Mouse (Mus musculus): ENCODE data around the gene Spats2l. TPM values are rescaled to one million over a fixed set of nuclear protein-coding genes. Genes with fewer than 3 reads are reported as not detected.

Spats2l gene
- polyA plus RNA-seq, 1 experiment from 2014 or later, result 67.7 TPM

DNA sequence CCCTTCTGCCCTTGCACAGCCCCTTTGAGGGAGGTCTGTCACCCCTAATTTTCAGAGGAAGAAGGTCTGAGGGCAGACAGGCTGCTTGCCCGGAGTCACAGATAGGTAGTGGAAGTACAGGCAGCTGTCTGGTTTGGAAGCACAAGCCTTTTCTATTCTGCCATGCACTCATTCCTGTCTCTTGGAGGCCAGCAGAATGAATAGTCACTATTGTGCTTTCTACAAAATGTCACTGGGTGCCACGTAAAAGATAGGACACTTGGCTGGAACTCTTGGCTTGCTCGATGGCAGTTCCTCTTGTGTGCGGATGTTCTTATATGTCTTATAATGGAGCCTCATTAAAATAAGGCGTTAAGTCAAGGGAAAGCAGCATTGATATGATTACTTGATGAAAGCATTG is 15.9 kb downstream of the Spats2l start:
- Histone ChIP-seq H3K4me2 (no peak overlapping the region), H3K9me3 (no peaks in the 10 kb centered on the region), H3K4me1 (replicated peaks) (no peaks in the 10 kb centered on the region), H3K36me3 (no peaks in the 10 kb centered on the region), H3K9ac (no peak overlapping the region), H3K27ac (no peak overlapping the region), H3K27me3 (no peaks in the 10 kb centered on the region), H3K4me3 (no peak overlapping the region)
- 63% methylated on average over 5 of the region's 5 CpGs for WGBS
- no peak for ATAC-seq (ENCODE audit: low FRiP score)

DNA sequence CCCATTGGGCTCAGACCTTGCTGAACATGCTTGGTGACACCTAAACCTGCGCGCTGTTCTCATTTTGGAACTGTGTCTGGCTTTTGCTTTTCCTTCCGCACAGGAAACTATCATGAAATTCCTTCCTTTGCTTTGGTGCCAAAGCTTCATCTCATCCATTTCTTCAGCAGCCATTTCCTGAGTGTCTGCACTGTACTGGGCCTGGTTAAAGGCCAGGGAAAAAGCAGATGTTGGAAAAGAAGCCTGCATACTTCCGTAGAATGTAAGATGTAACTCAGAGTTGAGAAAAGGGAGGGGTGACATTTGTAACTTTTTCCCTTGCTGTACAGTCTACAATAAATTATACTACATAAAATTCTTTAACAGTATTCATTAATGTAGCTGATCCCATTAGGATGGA is 18.2 kb downstream of the Spats2l start:
- 96% methylated on average over 4 of the region's 4 CpGs for WGBS
- no peaks in the 10 kb centered on the region for H3K9me3 ChIP-seq
- no peaks in the 10 kb centered on the region for H3K36me3 ChIP-seq
- no peak overlapping the region for H3K9ac ChIP-seq
- no peak overlapping the region for H3K4me3 ChIP-seq
- H3K4me1 ChIP-seq (replicated peaks), result no peaks in the 10 kb centered on the region
- ATAC-seq (ENCODE audit: low FRiP score), result no peak
- no peak overlapping the region for H3K4me2 ChIP-seq
- H3K27ac ChIP-seq, result no peak overlapping the region
- no peaks in the 10 kb centered on the region for H3K27me3 ChIP-seq

DNA sequence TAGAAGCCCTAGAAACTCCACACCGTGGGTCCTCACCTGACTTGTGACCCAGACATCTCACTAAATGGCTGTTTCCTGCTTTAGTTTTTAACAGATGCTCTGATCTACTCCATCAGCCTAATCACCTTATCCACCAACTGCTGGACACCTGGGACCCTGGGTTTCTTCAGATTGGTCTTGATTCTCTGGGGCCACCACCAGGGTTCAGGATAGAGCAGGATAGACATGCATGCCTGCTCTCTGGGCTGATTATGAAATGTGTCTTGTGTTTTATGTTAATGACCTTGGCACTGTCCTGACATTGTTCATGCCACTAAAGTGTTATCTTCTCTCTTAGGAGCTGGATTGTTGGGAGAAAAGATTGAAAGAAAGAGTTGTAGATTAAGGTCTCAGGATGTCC is 21.9 kb downstream of the Spats2l start:
- no peak overlapping the region for H3K4me2 ChIP-seq
- no peak overlapping the region for H3K4me3 ChIP-seq
- H3K27me3 ChIP-seq, result no peaks in the 10 kb centered on the region
- H3K9ac ChIP-seq, result no peak overlapping the region
- no peaks in the 10 kb centered on the region for H3K4me1 ChIP-seq (replicated peaks)
- H3K27ac ChIP-seq, result no peak overlapping the region
- H3K36me3 ChIP-seq, result no peaks in the 10 kb centered on the region
- 83% methylated on average over 1 of the region's 1 CpGs for WGBS
- H3K9me3 ChIP-seq, result no peaks in the 10 kb centered on the region
- ATAC-seq (ENCODE audit: low FRiP score), result no peak

DNA sequence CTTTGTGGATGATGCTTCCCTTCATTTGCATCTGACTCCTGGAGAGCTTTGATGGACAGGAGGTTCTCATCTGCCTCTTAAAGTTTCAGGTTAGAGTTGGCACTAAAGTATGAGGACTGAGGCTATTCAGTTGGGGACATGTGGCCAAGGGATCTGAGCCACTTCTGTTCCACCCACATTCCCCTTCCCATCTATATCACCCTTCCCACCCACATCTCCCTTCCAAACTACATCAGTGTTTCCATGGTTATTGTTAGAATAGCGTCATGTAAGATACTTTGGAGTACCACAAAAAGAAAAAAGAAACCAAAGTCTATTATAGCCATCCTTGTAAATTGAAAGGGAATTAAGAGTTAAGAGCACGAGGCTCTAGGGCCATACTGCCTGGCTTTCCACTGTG is 25.4 kb downstream of the Spats2l start:
- WGBS, result 90% methylated on average over 2 of the region's 2 CpGs

DNA sequence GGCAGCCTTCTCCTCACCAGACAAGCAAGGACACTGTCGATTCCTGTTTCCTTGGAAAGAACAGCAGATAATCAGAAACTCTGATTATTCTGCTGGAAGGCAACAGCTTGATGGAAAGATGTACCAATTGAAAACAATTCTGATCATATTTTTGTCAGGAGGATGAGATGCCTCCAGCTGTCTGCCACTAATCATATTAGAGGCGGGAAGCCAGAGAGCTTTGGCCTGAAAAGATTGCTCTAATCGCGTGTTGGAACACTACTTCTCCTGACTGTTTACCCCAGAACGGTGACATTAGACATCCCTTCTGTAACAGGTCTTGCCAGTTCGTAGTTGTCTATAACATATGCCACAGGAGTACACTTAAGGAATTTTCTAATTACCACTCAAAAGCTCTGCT is 26.9 kb downstream of the Spats2l start:
- Histone ChIP-seq H3K9me3 (no peaks in the 10 kb centered on the region), H3K27me3 (no peaks in the 10 kb centered on the region), H3K9ac (no peak overlapping the region), H3K4me1 (replicated peaks) (peaks cover 9% of the 10 kb centered on the region), H3K27ac (no peak overlapping the region), H3K4me3 (no peak overlapping the region), H3K4me2 (no peak overlapping the region), H3K36me3 (no peaks in the 10 kb centered on the region)
- WGBS, result 82% methylated on average over 6 of the region's 6 CpGs
- no peak for ATAC-seq (ENCODE audit: low FRiP score)

More for the DNA sequence above, 25.4 kb downstream of the Spats2l start:
- H3K4me3 ChIP-seq, result no peak overlapping the region
- H3K36me3 ChIP-seq, result no peaks in the 10 kb centered on the region
- H3K4me1 ChIP-seq (replicated peaks), result 0 out of 2 replicates have a peak, but pooled peaks cover 2% of the 10 kb centered on the region
- H3K9me3 ChIP-seq, result no peaks in the 10 kb centered on the region
- no peak overlapping the region for H3K4me2 ChIP-seq
- H3K27ac ChIP-seq, result no peak overlapping the region
- no peak overlapping the region for H3K9ac ChIP-seq
- ATAC-seq (ENCODE audit: low FRiP score), result no peak
- no peaks in the 10 kb centered on the region for H3K27me3 ChIP-seq

DNA sequence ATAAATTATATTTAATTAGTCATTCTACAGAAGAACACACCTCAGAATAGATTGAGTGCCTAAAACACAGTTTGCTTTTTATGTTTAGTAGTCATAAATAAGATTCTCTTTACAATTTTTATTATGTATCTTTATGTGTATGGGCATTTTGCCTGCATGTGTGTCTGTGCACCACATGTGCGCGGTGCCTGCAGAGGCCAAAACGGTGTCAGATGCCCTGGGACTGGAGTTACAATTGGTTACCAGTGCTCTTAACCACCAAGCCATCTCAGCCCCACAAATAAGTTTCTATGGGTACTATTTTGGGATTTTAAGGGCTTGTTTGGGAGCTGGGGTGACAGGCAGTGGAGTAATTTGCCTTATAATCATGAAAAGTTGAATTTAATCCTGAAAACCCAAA is 32.2 kb downstream of the Spats2l start:
- H3K4me1 ChIP-seq (replicated peaks), result peaks cover 29% of the 10 kb centered on the region
- H3K9ac ChIP-seq, result no peak overlapping the region
- WGBS, result 80% methylated on average over 3 of the region's 3 CpGs
- H3K27me3 ChIP-seq, result no peaks in the 10 kb centered on the region
- H3K4me2 ChIP-seq, result no peak overlapping the region
- H3K4me3 ChIP-seq, result no peak overlapping the region
- no peak for ATAC-seq (ENCODE audit: low FRiP score)
- H3K36me3 ChIP-seq, result peaks cover 4% of the 10 kb centered on the region; the same call in 1 of the 2 replicates
- H3K9me3 ChIP-seq, result no peaks in the 10 kb centered on the region
- H3K27ac ChIP-seq, result 0 out of 2 replicates have a peak overlapping the region, but pooled peaks have one; percentile 8

DNA sequence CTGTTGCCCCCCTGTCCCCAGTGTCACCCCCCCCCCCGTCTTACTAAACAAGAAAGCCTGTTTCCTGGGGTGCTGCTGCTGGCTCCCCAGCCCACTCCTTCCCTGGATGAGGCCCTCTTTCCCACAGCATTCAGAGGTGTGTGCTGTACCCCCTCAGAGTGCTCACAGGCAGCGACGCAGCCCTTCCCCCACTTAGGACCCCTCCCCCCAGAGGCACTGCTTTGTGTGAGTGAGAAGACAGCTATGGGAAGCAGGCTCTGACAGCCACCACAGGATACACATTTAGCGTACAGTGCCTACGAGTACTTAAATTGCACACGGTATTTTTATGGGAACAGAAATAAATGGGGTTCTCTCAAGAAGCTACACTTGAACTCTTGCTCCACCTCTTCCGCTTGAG is 33.9 kb downstream of the Spats2l start:
- H3K4me3 ChIP-seq, result no peak overlapping the region
- H3K4me1 ChIP-seq (replicated peaks), result peaks cover 26% of the 10 kb centered on the region
- H3K9ac ChIP-seq, result no peak overlapping the region
- peaks cover 4% of the 10 kb centered on the region; the same call in 1 of the 2 replicates for H3K36me3 ChIP-seq
- H3K9me3 ChIP-seq, result no peaks in the 10 kb centered on the region
- no peaks in the 10 kb centered on the region for H3K27me3 ChIP-seq
- WGBS, result 45% methylated on average over 7 of the region's 7 CpGs
- peak; percentile 37; the same call in 1 of the 2 replicates for ATAC-seq (ENCODE audit: low FRiP score)
- no peak overlapping the region for H3K4me2 ChIP-seq
- no peak overlapping the region for H3K27ac ChIP-seq

DNA sequence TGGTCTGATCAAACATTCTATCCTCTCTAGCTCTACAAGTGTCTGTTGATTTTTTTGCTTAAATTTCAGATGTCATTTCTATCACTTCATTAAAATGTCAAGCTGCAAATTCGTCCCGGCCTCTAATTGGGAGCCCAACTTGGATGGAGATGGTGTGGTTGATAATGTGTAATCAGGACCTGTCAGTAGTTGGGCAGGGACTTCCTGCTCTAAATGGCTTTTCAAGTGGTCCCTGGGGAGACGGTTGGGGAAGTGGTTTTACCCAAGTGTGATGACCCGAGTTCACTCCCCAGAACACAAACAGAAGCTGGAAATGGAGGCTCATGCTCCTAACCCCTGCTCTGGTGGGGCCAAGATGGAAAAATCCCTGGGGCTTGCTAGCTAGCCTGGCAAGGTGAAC is 36.3 kb downstream of the Spats2l start:
- Histone ChIP-seq H3K4me3 (no peak overlapping the region), H3K4me1 (replicated peaks) (peaks cover 25% of the 10 kb centered on the region), H3K36me3 (peaks cover 4% of the 10 kb centered on the region; the same call in 1 of the 2 replicates), H3K9me3 (no peaks in the 10 kb centered on the region), H3K4me2 (no peak overlapping the region), H3K9ac (no peak overlapping the region), H3K27me3 (no peaks in the 10 kb centered on the region), H3K27ac (no peak overlapping the region)
- ATAC-seq (ENCODE audit: low FRiP score), result no peak
- 78% methylated on average over 4 of the region's 4 CpGs for WGBS

DNA sequence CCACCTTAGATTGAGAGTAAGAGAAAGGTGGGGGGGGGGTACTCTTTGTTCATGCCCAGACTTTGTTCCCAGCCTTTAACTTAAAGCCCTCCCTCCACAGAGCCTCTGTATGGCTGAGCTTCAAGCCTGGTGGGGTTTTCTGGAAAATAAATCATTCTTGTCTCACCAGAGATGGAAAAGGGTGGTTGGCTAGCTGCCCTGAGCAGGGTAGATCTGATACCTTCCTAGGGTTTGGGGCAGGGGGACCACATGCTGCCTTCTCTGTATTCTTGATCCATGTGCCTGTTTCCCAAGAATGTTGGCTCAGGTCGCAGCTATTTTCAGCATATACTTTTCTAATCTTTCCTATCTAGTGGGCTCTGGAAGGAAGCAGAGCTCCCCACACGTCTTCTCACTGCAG is 43.1 kb downstream of the Spats2l start:
- Histone ChIP-seq H3K27me3 (no peaks in the 10 kb centered on the region), H3K4me1 (replicated peaks) (peaks cover 8% of the 10 kb centered on the region; the same call in 1 of the 2 replicates), H3K9ac (no peak overlapping the region), H3K9me3 (no peaks in the 10 kb centered on the region), H3K27ac (no peak overlapping the region), H3K4me2 (no peak overlapping the region), H3K36me3 (no peaks in the 10 kb centered on the region), H3K4me3 (no peak overlapping the region)
- 76% methylated on average over 2 of the region's 2 CpGs for WGBS
- ATAC-seq (ENCODE audit: low FRiP score), result no peak

DNA sequence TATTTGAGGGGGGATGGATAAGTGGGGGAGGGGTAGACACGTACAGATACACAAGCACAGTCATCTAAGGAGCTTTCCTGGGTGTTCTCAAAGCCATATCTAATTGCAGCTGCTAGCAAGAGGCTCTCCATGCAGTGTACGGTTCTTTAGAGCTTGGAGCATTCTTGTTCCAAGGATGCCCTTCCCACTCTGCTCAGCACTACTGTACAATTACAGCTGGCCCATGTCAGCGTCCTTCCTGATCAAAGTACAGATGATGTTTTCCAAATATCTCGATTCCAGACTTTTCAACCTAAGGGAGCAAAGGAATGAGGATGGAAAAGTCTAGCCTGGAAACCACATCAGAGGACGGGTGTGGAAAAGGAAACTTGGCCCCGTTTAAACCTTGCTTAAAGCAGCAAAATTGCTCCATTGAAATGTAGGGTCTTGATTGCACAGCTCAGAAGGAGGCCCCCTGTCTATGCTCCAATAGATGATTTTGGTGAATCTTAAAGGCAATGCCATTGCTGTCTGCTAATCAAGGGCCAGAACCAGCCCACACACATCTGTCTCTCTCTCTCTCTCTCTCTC is 46.6 kb downstream of the Spats2l start:
- Histone ChIP-seq H3K9me3 (no peaks in the 10 kb centered on the region), H3K4me1 (replicated peaks) (0 out of 2 replicates have a peak, but pooled peaks cover 9% of the 10 kb centered on the region), H3K27ac (no peak overlapping the region), H3K36me3 (no peaks in the 10 kb centered on the region), H3K4me3 (no peak overlapping the region), H3K27me3 (no peaks in the 10 kb centered on the region), H3K4me2 (no peak overlapping the region), H3K9ac (no peak overlapping the region)
- no peak for ATAC-seq (ENCODE audit: low FRiP score)
- WGBS, result 82% methylated on average over 6 of the region's 6 CpGs

DNA sequence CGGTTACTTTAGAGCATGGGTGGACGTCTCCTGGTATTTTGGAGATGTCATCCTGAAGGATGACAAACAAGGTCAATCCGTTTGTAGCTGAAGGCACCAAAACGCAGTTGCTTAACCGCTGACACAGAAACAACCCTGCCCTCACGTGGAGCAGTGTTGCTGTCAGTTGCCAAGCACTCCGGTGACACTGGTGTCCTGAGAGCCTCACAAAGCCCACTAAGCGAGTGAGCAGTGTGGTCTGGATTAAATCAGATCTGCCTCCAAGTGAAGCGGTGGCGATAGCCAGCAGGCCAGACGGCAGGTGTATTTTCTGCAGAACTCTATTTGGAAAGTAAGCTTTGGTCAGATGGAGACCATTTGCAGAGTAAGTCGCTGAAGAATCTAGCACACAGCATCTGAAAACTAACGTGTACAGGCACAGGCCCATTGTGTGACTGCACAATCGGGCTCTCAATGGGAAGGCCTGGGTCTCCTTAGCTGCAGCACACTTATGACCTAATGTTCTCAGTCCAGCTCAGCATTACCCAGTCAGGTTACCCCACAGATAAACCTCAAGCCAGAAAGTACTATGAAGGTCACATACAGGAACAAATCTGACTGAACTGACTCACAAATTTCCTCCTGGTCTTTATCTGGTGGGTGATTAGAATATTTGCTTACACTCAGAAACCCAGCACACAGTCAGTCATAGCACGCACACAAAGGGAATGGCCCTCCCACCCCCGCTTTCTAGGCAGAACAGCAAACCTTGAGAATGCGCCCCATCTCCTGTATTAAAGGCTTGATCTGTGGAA is 51.2 kb downstream of the Spats2l start:
- Histone ChIP-seq H3K4me1 (replicated peaks) (0 out of 2 replicates have a peak, but pooled peaks cover 6% of the 10 kb centered on the region), H3K27ac (no peak overlapping the region; the same call in 1 of the 2 replicates), H3K27me3 (no peaks in the 10 kb centered on the region), H3K4me3 (no peak overlapping the region), H3K9me3 (no peaks in the 10 kb centered on the region), H3K36me3 (no peaks in the 10 kb centered on the region), H3K4me2 (no peak overlapping the region), H3K9ac (no peak overlapping the region)
- ATAC-seq (ENCODE audit: low FRiP score), result 0 out of 2 replicates have a peak, but pooled peaks have one; percentile 55
- WGBS, result 50% methylated on average over 17 of the region's 17 CpGs

DNA sequence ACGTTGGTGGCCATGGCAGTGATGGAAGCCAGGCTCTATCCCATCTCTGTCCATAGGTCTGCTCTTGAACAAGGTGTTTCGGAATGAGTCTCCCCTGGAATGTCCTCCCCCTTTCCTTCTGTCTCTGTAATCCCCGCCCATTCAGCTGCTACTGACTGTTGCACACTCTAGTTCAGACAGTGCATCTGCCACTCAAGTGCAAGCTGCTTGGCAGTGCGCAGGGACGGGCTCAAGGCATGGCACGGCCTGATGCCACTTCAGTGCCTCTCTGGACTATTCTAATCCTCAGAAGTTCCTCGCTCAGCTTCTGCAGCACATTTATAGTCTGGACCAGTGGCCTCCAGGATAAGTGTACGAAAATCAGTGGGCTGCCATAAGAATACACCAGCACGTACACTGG is 52.3 kb downstream of the Spats2l start:
- ATAC-seq (ENCODE audit: low FRiP score), result no peak
- Histone ChIP-seq H3K4me3 (no peak overlapping the region), H3K9me3 (no peaks in the 10 kb centered on the region), H3K27me3 (no peaks in the 10 kb centered on the region), H3K4me1 (replicated peaks) (0 out of 2 replicates have a peak, but pooled peaks cover 3% of the 10 kb centered on the region), H3K36me3 (no peaks in the 10 kb centered on the region), H3K9ac (no peak overlapping the region), H3K27ac (no peak overlapping the region), H3K4me2 (no peak overlapping the region)
- WGBS, result 83% methylated on average over 9 of the region's 9 CpGs
